Mouse (Mus musculus) induced T-regulatory cell, adult 2 months (primary cell): Measurements from ENCODE around the gene Zfp609.
"Not testable (repeated sequence)": the region's sequence is repeated elsewhere in the genome, so short reads cannot be mapped to it uniquely, and the experiment has no call there.

Experiments used
- DNase-seq: peaks from one replicate; pipeline ENCODE4 v3.0.0-alpha.2; 2012; ENCODE audit warnings: low read depth

The Zfp609 gene

DNA sequence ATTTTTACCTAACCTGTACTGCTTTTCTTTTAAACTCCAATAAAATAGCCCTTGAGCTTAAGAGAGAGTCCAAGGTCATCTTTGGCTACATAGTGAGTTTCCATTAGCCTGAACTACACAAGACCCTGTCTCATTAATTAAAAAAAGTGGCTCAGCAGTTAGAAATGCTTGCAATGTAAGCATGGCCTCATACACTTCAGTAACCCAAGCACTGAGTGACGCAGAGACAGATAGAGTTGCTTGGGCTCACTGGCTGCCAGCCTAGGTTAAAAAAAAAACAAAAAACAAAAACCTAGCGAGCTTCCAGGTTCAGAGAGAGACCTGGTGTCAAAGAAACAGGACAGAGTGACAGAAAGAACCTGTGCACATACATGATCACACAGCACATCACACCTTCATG is 14.5 kb downstream of the Zfp609 start:
- DNase-seq: no peak

DNA sequence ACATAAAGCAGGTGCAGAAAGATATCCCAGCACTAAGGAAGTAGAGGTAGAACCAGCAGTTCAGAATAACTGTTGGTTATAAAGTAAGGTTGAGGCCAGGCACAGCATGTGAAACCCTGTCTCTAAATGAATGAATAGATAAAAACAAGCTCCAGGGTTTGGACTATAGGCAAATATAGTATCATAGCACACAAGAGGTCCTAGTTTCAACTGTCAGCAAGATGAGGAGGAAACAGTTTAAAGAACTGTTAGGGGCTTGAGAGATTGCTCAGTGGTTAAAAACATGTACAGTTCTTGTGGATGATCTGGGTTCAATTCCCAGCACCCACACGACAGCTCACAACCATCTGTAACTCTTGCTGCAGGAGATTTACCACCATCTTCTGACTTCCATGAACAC is 15.6 kb downstream of the Zfp609 start:
- DNase-seq: no peak

DNA sequence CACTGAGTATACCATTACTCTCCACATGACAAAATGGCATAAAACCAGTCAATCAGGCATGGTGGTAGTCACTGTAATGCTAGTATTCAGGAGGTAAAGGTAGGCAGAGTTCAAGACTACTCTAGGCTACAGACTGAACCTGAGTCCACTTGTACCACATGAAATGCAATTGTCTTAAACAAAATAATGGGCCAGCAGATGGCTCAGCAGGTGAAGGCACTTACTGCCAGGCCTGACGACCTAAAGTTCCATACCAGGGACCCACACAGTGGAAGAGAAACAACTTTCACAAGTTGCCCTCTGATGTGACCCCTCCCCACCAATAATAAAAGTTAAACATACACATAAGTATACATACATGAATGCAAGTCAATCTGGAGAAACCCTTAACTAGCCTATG is 19.5 kb downstream of the Zfp609 start:
- no peak for DNase-seq

DNA sequence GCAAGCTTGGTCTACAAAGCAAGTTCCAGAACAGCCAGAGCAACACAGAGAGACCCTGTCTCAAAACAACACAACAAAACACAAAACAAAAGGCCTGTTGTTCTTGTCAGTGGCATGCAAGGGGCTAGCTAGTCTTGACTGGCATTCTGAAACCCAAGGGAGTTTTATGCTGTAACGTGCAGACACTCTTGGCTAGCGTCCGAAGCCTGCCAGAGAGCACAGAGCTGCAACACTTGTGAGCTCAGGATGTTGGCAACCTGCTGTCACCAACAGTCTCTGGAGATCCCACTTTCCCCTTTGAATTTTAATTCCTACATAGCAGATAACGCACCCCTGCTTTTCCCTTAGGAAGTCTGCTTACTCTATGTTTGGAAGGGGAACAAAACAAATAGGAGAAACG is 20.1 kb downstream of the Zfp609 start:
- no peak for DNase-seq

DNA sequence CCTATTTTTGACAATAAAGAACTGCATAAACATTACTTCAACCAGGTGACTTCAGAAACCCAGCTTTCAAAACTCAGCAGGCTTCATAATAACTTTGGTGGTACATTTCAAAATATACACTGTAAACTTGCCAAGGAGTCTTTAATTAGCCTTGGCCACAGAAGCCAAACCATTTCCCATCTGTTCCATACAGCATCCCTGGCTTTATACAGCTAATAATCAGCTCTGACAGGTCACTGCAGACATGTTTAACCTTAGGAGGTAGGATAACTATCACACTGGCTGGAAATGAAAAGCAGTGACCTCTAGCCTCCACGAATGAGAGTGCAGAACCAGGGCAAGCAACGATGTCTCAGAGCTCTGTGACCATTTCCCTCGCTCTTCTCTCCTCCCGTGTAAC is 27.6 kb downstream of the Zfp609 start:
- DNase-seq: no peak

DNA sequence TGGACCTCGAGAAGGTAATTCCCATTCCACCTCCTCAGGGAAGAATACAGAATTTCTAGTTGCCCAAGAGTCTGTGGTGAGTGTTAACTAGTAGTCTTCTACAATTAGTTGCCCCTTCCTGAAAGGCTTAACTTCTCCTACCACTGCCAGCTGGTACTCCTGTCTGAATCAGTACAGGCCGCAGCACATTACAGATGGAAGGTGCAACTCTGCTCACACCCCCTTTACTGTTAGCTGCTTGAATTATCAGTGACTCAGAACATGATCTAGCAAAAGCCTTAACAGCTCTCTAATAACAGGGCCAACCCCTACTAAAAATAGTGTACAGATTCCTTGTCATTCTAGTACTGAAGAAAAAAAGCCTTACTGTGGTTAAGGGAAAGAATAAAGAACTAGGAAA is 31.7 kb downstream of the Zfp609 start:
- no peak for DNase-seq

DNA sequence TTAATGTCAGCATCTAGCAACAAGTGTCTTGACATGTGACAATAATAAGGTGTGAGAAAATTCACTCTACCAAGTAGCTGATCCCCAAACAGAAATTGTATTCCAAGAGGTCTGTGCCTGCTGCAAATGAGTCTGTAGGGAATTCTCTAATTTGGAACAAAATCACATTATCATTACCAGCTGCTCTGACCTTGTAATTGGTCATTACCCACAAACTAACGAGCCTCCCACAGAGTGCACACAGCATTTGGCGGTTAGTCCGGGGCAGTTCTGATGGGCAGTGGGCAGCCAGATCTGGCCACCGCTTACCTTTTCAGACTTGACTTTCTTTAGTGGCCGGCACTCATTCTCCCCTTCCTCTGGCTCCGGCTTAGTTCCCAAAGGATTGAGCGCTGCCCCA is 33.1 kb downstream of the Zfp609 start:
- DNase-seq: no peak

DNA sequence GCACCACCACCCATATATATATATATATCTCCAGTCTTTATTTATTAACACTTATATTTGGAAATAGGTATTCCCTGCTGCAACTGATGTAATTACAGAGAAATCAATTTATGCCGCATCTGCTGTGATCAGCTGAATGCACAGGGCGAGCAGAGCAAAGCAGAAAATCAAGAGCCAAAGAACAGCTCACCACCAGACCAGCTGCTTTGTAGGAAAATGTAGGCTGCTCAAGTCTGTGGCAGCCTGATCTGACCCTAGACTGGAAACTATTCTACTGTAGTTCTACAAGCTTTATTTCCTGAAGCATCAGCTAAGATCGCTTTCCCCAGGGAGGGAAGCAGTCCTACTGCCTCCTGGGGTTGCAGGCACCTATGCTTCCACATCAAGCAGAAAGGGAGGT is 33.9 kb downstream of the Zfp609 start:
- no peak for DNase-seq

DNA sequence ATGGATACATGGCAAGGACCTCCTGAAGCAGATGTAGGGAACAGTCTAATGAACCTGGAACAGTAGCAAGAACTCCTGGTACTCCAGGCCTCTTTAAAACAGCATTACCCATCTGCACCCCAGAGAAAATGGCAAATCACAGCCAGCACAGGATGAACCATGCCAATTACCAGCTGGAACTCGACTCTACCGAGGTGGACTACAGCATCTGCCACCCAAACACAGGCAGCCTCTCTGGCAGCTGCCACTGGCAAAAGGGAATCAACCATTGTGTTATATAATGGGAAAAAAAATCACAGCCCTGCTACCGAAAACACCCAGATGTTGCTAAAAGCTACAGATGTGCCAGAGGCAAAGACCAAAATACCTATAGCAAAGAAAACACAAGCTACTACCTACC is 34.3 kb downstream of the Zfp609 start:
- DNase-seq: no peak

DNA sequence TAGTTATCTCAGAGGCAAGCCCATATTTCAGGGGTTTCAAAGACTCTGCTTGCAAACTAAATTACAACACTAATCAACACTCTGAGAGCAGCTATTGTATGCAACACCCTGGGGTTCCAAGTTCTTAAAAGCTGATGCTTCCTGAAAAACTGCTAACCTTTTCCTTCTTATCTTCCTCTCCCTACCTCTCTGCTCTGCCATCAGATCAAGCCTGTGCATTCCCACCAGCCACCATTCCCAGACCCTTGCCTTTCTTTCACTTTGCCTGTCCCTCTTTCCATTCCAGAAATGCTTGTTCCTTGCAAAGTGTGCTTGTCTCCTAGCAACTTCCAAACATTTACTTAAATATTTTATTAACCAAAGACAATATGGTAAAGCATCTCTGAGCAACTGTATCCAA is 35.5 kb downstream of the Zfp609 start:
- DNase-seq: no peak

DNA sequence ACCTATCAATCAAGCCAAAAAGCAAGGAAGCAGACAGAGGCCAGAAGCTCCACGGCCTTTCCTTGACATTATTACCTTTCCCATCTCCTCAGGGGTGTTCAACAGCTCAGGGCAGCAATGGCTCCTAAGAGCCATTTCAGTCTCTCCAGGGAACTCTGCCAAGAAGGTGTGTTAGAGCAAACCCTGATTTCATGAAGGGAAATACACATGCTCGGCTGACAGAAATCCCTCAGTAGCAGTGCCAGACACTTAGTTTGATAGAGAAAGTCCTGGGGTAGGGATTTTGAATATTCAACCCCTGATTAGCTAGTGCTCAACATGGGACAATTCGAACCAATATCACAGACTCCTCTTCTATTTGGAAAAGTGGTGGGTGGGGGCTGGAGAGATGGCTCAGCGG is 36.3 kb downstream of the Zfp609 start:
- DNase-seq: no peak

DNA sequence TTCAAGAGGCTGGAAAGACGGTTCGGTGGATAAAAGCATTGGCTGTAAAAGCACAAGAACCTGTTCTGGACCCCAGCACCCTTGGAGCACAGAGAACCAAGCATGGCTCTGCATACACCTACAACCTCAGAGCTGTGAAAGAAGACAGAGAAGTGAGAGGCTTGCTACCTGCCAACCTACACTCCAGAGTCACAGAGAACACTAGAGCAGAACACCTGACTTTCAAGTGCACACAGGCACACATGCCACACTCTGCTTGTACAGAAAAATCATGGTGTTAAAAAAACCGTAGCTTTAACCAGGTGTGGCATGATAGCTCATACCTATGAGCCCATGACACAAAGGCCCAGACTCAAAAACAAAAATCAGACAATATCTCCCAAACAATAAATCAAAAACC is 37.6 kb downstream of the Zfp609 start:
- no peak for DNase-seq

DNA sequence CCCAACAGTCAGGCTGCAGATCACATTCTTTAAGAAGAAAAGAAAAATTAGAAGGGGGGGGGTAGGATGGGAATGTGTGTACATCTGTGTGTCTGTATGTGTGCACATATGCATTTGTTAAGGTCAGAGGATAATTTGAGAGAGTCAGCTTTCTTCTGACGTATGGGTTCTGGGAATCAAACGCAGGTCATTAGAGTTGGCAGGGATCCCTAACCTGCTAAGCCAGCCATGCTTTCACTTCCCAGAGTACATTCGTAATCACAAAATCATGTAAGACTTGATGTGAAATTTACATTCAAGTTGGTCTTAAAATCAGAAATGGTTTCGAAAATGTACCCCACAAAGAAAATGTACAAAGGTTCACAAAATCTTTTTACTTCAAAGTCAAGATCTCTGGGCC is 38.8 kb downstream of the Zfp609 start:
- DNase-seq: no peak

DNA sequence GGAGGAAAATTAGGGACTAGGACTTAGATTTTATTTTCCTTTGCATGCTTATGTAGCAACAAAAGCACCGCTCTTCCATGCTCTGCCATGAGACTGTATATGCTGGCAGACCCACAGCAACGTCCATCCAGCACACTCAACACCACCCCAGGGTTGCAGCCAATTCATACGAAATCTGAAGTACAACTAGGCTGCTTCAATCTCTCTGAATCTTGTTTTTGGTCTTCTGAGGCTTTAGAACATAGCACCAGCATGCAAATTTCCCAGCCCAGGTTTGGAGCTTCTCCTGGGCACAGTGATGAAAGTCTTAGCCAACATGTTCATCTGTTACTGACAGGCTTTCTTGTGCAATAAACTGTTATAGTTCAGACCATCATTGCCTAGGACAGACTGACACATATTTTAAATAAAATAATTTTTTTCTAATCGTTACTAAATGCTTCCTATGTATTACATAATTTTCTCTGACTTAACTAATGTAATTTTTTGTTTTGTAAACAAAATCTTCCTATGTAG is 39.5 kb downstream of the Zfp609 start:
- DNase-seq: no peak

DNA sequence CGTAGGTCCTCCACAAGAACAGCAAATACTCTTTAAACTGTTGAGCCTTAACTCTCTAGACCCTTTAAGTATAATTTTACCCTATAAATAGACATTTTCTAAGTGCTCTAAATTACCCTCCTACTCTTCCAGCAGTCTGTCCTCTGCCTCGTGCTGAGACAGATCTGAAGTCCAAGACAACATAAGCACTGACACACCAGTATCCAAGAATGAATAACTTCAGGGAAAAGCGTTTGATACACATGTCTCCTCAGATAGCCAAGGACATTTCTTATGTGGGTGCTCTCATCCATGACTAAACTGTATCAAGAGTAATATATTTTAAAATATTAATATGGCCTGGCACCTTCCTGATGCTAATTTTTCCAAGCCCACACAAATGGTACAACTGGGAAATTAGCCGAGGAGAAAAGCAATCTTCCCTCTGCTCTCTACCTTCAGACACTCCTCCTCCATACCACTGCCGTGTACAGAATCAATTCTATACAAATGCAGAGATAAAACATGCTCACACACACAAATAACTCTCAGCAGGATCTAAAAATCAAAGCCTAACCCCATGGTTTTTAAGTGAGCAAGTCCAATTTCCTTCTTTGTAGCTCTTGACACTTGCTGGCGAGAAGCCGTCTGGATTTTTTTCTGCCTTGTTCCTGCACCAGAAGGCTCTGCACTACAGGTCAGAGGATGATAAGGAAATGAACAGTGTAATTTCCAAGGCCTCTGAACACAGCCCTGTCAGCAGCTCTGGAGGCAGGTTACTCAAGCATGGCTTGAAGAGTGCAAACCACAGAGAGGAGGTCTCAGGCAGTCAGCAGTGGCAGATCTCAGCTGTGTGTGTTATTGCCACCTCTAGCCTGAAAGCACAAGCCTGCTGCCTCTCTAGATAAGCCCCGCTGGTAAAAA is 40.2 kb downstream of the Zfp609 start:
- DNase-seq: no peak

DNA sequence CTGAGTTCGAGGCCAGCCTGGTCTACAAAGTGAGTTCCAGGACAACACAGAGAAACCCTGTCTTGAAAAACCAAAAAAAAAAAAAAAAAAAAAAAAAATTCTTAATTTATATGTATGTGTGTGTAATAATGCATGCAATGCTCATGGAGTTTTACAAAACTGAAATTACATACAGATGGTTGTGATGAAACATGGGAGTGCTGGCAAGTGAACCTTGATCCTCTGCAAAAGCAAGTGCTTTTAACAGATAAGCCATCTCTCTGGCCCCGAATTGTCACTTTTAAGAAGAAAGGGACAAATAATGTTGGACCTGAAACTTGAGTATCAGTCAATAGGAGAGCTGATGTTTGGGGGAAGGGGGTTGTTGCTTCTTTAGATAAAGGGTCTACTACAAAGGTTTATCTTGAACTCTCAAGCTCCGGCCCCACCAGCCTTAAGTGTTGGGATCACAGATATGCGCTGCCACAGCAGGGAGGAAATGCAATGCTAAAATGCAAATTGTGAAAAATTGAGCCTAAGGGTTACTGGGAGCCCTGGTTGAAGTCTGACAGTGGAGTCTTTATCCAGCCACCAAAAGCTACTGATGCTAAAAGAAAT is 41.5 kb downstream of the Zfp609 start:
- no peak for DNase-seq

DNA sequence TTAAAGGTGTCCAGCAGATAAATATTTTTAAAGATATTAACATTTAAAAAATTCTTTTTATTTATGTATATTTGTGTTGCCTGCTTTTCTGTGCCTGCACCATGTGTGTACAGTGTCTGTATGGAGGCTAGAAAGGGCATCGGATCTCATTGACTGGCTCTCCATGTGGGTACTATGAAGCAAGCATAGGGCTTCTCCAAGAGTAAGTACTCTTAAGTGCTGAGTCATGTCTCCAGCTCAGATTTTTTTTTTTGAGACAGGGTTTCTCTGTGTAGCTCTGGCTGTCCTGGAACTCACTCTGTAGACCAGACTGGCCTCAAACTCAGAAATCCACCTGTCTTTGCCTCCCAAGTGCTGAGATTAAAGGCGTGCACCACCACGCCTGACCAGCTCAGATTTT is 47.7 kb downstream of the Zfp609 start:
- DNase-seq: not testable (repeated sequence)

DNA sequence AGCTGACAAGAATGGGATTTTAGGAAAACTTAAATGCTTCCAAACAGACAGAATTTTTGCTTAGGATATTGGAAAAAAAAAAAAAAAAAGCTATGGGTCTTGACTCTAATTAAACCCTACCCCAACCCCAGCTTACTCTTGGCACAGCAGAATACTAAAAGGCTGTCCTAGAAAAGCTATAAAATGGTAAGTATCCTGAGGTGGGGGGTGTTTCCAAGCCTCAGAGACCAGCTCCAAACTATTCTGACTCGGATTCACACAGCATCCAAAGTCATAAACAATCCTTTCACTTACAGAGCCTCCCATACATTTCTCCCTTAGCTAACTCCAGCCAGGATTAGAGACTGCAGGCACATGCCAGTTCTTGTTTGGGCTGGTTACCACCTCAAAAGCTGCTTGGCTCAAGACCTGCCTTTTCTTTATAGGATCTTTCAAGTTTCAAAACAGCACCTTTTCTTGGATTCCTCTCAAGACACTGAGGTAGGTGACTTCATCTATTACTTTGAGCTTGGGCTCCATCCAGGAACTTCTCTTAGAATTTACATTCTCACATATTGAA is 50.4 kb downstream of the Zfp609 start:
- no peak for DNase-seq

DNA sequence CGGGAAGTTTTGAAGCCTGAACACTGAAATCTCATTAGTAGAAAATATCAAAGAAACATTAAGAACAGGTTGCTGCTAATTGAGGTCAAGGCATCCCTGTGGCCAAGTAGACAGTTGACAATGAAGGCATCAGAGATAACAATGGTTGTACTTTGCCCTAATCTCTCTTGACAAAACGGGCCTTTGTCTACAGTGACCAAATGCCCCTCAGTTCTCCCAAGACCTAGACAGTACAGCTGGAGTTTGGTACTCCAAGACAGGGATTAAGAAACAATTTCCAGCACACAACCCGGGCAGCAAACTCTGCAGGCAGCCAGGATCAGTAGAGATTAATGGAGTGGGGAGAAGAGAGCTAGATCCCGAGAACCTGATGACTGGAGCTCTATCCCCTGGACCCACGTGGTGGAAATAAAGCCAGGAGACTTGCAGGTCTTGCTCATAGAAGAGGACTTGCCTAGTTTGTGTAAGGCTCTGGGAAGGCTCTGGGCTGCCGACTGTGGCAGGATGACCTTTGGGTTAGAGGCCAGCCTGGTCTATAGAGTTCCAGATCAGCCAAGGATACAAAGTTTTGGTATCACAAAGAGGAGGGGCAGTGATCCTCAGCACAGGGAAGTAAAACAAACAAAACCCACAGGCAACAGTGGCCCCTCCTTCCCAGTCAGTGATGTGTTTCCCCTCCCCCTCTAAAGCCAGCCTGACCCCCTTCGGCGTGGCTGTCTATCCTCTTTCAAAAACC is 51.1 kb downstream of the Zfp609 start:
- no peak for DNase-seq

DNA sequence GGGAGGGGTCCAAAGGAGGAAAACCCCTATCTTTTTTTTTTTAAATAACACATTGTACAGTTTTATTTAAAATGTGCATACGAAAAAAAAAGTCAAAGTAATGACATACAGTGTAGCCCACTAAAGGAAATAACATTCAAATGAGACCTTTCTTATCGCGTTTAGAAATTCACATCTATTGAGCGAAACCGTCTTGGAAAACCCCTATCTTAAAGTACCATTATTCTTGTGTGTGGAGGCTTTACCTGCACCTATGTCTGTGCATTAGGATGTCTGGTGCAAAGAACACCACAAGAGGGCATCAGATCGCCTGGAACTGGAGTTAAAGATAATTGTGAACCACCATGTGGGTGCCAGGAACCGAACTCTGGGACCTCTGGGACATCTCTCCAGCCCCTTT is 53.6 kb downstream of the Zfp609 start:
- DNase-seq: peak; percentile 53

DNA sequence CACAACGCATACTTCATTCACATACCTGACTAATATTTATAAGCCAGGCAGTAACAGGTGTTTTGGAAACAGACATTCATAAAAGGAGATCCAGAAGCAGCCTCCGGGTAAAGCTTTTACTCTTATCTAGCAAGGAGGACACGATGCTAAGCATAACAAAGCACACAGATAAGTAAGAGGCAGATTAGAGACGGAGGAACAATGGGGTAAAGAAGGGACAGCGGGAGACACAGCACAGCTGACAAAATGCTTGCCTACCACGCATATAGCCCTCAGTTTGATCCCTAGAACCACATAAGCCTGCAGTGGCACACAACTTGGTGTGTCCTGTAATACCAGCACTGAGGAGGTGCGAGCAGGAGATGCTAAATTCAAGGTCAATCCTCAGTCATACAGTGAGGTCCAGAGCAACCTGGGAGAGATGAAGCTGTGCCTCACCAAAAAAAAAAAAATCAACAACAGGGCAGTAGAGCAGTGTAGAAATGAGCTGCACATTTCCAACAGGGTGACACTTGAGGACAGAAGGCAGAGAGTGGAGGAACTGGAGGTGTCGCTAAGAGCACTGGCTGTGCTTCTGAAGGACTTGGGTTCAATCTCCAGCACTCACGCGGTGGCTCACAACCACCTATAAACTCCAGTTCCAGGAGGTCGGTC is 56.2 kb downstream of the Zfp609 start:
- no peak for DNase-seq

DNA sequence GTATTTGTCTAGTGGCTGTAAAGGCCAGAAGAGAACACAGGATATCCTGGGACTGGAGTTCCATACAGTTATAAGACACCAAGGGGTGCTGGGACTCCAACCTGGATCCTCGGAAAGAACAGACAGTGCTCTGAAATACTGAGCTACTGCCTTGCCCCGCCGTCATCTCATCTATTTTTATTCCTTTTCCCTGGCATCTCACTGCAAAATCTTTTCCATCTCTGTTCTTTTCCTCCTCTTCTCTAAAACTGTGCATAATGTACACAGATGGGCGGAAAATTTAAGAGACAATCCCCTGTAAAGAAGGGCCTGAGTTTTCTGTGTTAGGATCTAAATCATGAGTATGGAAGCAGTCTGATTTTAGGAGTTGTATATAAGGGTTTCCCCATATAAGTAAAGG is 64.6 kb downstream of the Zfp609 start:
- DNase-seq: no peak
